Mouse (Mus musculus): ENCODE measurements around the gene Prrt4. TPM values are rescaled to one million over a fixed set of nuclear protein-coding genes. Genes with fewer than 3 reads are reported as not detected.

Gene Prrt4
- polyA plus RNA-seq, 1 experiment from 2014 or later: 0.67 TPM

- no peak overlapping the region for H3K9ac ChIP-seq (ENCODE audit: low read length)
- H3K9me3 ChIP-seq (ENCODE audit: control insufficient read depth, low read length): no peaks in the 10 kb centered on the region
- H3K36me3 ChIP-seq (ENCODE audit: control insufficient read depth, insufficient read depth, low read length): no peaks in the 10 kb centered on the region
- 0 out of 2 replicates have a peak, but pooled peaks cover 2% of the 10 kb centered on the region for H3K4me1 ChIP-seq (replicated peaks; ENCODE audit: control insufficient read depth, insufficient read depth, low read length)
- DNase-seq (ENCODE audit: low spot score): peak; percentile 29
- H3K27ac ChIP-seq (ENCODE audit: low read depth, low read length): no peak overlapping the region
- WGBS: 72% methylated on average over 15 of the region's 15 CpGs
- H3K27me3 ChIP-seq (ENCODE audit: control insufficient read depth, insufficient read depth, low read length): peaks cover 2% of the 10 kb centered on the region; the same call in 1 of the 2 replicates
- ATAC-seq (replicated peaks; ENCODE audit: low FRiP score): no peak
- no peak overlapping the region for H3K4me3 ChIP-seq (ENCODE audit: low read depth, low read length)
- no peak overlapping the region for H3K4me2 ChIP-seq (ENCODE audit: low read depth, low read length, severe bottlenecking)
These were observed 14.8 kb upstream of the Prrt4 start for GRCm38 (mm10) chr6:29193961-29194750.

DNA sequence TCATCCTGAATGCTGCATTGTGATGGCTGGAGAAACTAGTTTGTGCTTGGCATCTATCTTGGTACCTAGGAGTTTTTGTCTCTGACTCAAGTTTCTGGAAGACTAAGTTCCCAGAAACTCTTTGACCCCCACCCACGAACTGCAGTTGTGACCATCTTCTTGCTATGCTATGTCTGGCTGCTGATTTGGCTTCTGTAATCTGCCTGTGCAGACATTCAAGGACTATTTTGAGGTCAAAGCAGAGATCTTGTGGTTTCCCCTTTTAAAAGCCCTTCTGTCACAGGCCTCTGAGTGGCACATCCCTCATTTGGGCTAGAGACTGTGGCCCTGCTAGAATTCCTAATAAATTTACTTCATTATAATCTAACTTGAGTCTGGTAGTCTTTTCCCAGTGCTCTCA, 8.6 kb upstream of the Prrt4 start:
- 83% methylated on average over 1 of the region's 1 CpGs for WGBS
- no peak overlapping the region for H3K27ac ChIP-seq (ENCODE audit: low read depth, low read length)

GRCm38 (mm10) chr6:29179843-29180242, 459 bp upstream of the Prrt4 start:
- no peak overlapping the region; the same call in 1 of the 2 replicates for H3K9ac ChIP-seq (ENCODE audit: low read length)
- no peak for DNase-seq (ENCODE audit: low spot score)

More for the DNA sequence above, 8.6 kb upstream of the Prrt4 start:
- no peak overlapping the region for H3K4me3 ChIP-seq (ENCODE audit: low read depth, low read length)
- no peaks in the 10 kb centered on the region for H3K9me3 ChIP-seq (ENCODE audit: control insufficient read depth, low read length)
- ATAC-seq (replicated peaks; ENCODE audit: low FRiP score): no peak
- no peak overlapping the region for H3K4me2 ChIP-seq (ENCODE audit: low read depth, low read length, severe bottlenecking)
- no peaks in the 10 kb centered on the region for H3K27me3 ChIP-seq (ENCODE audit: control insufficient read depth, insufficient read depth, low read length)
- no peaks in the 10 kb centered on the region for H3K36me3 ChIP-seq (ENCODE audit: control insufficient read depth, insufficient read depth, low read length)
- DNase-seq (ENCODE audit: low spot score): peak; percentile 27
- no peaks in the 10 kb centered on the region for H3K4me1 ChIP-seq (replicated peaks; ENCODE audit: control insufficient read depth, insufficient read depth, low read length)
- no peak overlapping the region for H3K9ac ChIP-seq (ENCODE audit: low read length)

DNA sequence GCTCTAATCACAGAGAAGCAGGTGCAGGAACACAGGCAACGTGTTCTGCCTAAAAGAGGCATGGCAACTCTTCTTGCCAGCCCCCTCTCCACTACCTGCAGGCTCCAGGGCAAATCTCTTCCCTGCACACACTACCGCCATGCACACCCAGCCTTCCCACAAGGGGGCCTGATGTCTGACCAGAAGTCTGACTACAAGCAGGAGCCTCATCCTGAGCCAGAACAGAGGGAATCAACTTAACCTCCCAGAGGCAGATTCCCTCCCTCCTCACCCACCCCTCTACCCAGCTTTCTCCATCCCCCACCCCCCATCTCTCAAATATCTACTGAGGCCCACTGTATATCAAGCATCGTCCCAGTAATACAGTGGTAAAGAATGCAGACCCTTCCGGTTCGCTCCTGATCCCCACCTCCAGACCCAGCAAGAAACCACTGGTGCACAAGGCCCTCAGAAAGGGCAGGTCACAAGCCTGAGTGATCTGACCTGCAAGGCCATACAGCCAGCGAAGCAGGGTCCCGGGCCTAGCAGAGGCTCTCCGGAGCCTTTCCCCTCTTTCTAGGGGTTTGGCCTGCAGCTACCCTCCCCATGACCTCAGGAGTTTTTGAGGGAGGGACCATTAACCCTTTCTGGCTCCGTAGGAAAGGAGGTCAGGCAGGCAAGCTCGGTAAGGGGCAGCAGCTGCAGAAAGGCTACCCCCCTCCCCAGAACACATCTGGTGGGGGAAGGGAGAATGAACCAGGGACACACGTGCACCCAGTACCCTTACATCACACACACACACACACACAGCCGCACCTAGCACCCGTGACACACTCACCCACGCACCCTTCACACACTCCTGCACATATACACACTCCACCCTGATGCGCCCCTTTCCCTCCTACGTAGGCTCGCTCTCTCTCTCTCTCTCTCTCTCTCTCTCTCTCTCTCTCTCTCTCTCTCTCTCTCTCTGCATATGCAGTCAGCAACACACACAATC, 1.2 kb downstream of the Prrt4 start:
- ATAC-seq (replicated peaks; ENCODE audit: low FRiP score): peak; percentile 68
- Histone ChIP-seq H3K9ac (ENCODE audit: low read length) (no peak overlapping the region; the same call in 1 of the 2 replicates), H3K4me2 (ENCODE audit: low read depth, low read length, severe bottlenecking) (peak overlapping the region; percentile 91), H3K27me3 (ENCODE audit: control insufficient read depth, insufficient read depth, low read length) (peaks cover 13% of the 10 kb centered on the region), H3K9me3 (ENCODE audit: control insufficient read depth, low read length) (no peaks in the 10 kb centered on the region), H3K4me1 (replicated peaks; ENCODE audit: control insufficient read depth, insufficient read depth, low read length) (peaks cover 3% of the 10 kb centered on the region; the same call in 1 of the 2 replicates), H3K4me3 (ENCODE audit: low read depth, low read length) (peak overlapping the region; percentile 62), H3K36me3 (ENCODE audit: control insufficient read depth, insufficient read depth, low read length) (no peaks in the 10 kb centered on the region), H3K27ac (ENCODE audit: low read depth, low read length) (no peak overlapping the region)
- DNase-seq (ENCODE audit: low spot score): no peak
- 8% methylated on average over 17 of the region's 17 CpGs for WGBS

More at GRCm38 (mm10) chr6:29179843-29180242, 459 bp upstream of the Prrt4 start:
- Histone ChIP-seq H3K4me3 (ENCODE audit: low read depth, low read length) (peak overlapping the region; percentile 62), H3K4me1 (replicated peaks; ENCODE audit: control insufficient read depth, insufficient read depth, low read length) (peaks cover 3% of the 10 kb centered on the region; the same call in 1 of the 2 replicates), H3K27ac (ENCODE audit: low read depth, low read length) (no peak overlapping the region), H3K36me3 (ENCODE audit: control insufficient read depth, insufficient read depth, low read length) (no peaks in the 10 kb centered on the region), H3K9me3 (ENCODE audit: control insufficient read depth, low read length) (no peaks in the 10 kb centered on the region), H3K4me2 (ENCODE audit: low read depth, low read length, severe bottlenecking) (peak overlapping the region; percentile 91), H3K27me3 (ENCODE audit: control insufficient read depth, insufficient read depth, low read length) (peaks cover 10% of the 10 kb centered on the region)
- 47% methylated on average over 8 of the region's 8 CpGs for WGBS
- ATAC-seq (replicated peaks; ENCODE audit: low FRiP score): no peak

DNA sequence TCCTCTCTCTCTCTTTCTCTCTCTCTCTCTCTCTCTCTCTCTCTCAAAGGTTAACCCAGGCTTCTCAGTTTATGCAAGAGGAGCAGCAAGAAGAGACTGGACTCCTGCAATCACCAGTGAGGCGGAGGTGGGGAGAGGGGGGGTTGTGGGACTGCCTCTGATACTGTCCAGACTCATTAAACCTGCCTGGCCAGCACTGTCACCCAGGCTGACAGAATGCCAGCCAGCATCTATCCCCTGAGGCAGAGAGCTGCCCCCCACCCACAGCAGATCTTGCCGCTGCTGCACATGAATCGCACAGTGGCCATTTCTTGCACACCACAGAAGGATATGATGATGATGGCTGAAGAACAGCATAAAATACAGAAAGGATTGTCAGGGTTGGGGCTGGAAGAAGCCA, 4.3 kb downstream of the Prrt4 start:
- H3K27me3 ChIP-seq (ENCODE audit: control insufficient read depth, insufficient read depth, low read length): peaks cover 33% of the 10 kb centered on the region
- H3K36me3 ChIP-seq (ENCODE audit: control insufficient read depth, insufficient read depth, low read length): no peaks in the 10 kb centered on the region
- H3K9ac ChIP-seq (ENCODE audit: low read length): no peak overlapping the region
- WGBS: 80% methylated on average over 3 of the region's 3 CpGs
- no peak overlapping the region for H3K4me2 ChIP-seq (ENCODE audit: low read depth, low read length, severe bottlenecking)
- no peaks in the 10 kb centered on the region for H3K9me3 ChIP-seq (ENCODE audit: control insufficient read depth, low read length)
- H3K4me1 ChIP-seq (replicated peaks; ENCODE audit: control insufficient read depth, insufficient read depth, low read length): peaks cover 5% of the 10 kb centered on the region
- H3K4me3 ChIP-seq (ENCODE audit: low read depth, low read length): no peak overlapping the region
- ATAC-seq (replicated peaks; ENCODE audit: low FRiP score): no peak
- DNase-seq (ENCODE audit: low spot score): no peak
- no peak overlapping the region for H3K27ac ChIP-seq (ENCODE audit: low read depth, low read length)

- 28% methylated on average over 7 of the region's 7 CpGs for WGBS
- H3K4me1 ChIP-seq (replicated peaks; ENCODE audit: control insufficient read depth, insufficient read depth, low read length): peaks cover 7% of the 10 kb centered on the region
- peaks cover 36% of the 10 kb centered on the region for H3K27me3 ChIP-seq (ENCODE audit: control insufficient read depth, insufficient read depth, low read length)
- no peak overlapping the region for H3K9ac ChIP-seq (ENCODE audit: low read length)
- H3K4me3 ChIP-seq (ENCODE audit: low read depth, low read length): no peak overlapping the region
- no peak for DNase-seq (ENCODE audit: low spot score)
- no peak for ATAC-seq (replicated peaks; ENCODE audit: low FRiP score)
- H3K4me2 ChIP-seq (ENCODE audit: low read depth, low read length, severe bottlenecking): no peak overlapping the region
- no peak overlapping the region for H3K27ac ChIP-seq (ENCODE audit: low read depth, low read length)
- no peaks in the 10 kb centered on the region for H3K36me3 ChIP-seq (ENCODE audit: control insufficient read depth, insufficient read depth, low read length)
- H3K9me3 ChIP-seq (ENCODE audit: control insufficient read depth, low read length): no peaks in the 10 kb centered on the region
These were observed 5.0 kb downstream of the Prrt4 start for GRCm38 (mm10) chr6:29174368-29174767.

DNA sequence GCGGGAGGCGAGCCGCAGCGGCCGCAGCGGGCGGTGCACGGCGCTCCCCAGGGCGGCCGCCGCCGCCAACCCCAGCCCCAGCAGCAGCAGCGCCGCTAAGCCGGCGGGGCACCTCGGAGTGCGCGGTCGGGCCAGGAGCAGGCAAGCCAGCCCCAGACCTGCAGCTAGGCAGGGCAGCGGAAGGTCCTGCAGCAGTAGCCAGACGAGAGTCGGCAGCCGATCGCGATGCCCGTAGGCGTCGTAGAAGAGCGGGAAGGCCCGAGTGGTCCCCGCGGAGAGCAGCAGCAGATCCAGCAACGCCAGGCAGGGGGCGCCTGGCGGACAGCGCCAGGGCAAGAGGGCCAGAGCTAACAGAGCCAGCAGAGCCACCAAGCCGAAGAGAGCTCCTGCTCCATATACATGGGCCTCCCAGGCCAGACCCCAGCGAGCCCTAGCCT, 8.4 kb downstream of the Prrt4 start:
- Histone ChIP-seq H3K9ac (ENCODE audit: low read length) (peak overlapping the region; percentile 64), H3K36me3 (ENCODE audit: control insufficient read depth, insufficient read depth, low read length) (no peaks in the 10 kb centered on the region), H3K4me3 (ENCODE audit: low read depth, low read length) (peak overlapping the region; percentile 43), H3K27ac (ENCODE audit: low read depth, low read length) (no peak overlapping the region), H3K4me2 (ENCODE audit: low read depth, low read length, severe bottlenecking) (peak overlapping the region; percentile 99), H3K9me3 (ENCODE audit: control insufficient read depth, low read length) (no peaks in the 10 kb centered on the region), H3K4me1 (replicated peaks; ENCODE audit: control insufficient read depth, insufficient read depth, low read length) (peaks cover 4% of the 10 kb centered on the region), H3K27me3 (ENCODE audit: control insufficient read depth, insufficient read depth, low read length) (peaks cover 47% of the 10 kb centered on the region)
- WGBS: under 1% methylated on average over 40 of the region's 40 CpGs
- ATAC-seq (replicated peaks; ENCODE audit: low FRiP score) (peak; percentile 89), DNase-seq (ENCODE audit: low spot score) (peak; percentile 95)

All from forebrain, embryonic 11.5 days (tissue).